Mouse (Mus musculus): ENCODE data around the gene Erc1. TPM values are rescaled to one million over a fixed set of nuclear protein-coding genes. Genes with fewer than 3 reads are reported as not detected.
"Not testable (repeated sequence)": the region's sequence is repeated elsewhere in the genome, so short reads cannot be mapped to it uniquely, and the experiment has no call there.

Gene Erc1
- 10 to 100 TPM; 18.0 to 18.7 TPM for total RNA-seq (2021)
- long read RNA-seq, experiment 1, partial matches to known transcripts, result 1 of 5 reads
- long read RNA-seq, experiment 1, other reads (novel, unspliced or antisense), result 4 of 5 reads
- long read RNA-seq, experiment 2, partial matches to known transcripts, result 3 of 8 reads
- long read RNA-seq, experiment 2, other reads (novel, unspliced or antisense), result 5 of 8 reads

GRCm38 (mm10) chr6:119848034-119848695, at the start of gene Erc1:
Gene Erc1 (minus strand): TSS chr6:119848167.
- DNase-seq (ENCODE audit: low spot score in 2 of 2), result peak; percentile 93 to 94

DNA sequence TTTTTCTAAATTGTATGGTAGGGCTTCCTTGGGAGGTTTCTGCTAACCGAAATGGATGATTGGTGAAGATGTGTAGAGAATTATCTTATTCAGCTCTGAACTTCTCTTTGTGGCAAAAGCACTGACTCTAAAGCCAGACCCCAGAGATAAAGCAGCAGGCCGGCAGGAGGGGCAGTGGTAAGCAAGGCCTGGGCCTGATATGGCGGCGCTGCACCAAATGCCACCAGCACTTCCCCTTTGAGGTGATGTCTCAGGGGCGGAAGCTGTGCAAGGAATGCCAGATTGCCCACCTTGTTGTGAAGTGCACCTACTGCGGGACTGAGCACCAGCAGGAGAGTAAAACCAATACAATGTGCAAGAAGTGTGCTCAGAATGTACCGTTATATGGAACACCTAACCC, 44.7 kb upstream of the Erc1 start:
- no peak for DNase-seq (ENCODE audit: low spot score in 2 of 2)

GRCm38 (mm10) chr6:119883151-119883550, 35.2 kb upstream of the Erc1 start:
- no peak for DNase-seq (ENCODE audit: low spot score in 2 of 2)

- peak in 1 of 2 experiments; percentile 34 for DNase-seq (ENCODE audit: low spot score in 2 of 2)
Observed at GRCm38 (mm10) chr6:119864341-119865034, 16.5 kb upstream of the Erc1 start.

DNA sequence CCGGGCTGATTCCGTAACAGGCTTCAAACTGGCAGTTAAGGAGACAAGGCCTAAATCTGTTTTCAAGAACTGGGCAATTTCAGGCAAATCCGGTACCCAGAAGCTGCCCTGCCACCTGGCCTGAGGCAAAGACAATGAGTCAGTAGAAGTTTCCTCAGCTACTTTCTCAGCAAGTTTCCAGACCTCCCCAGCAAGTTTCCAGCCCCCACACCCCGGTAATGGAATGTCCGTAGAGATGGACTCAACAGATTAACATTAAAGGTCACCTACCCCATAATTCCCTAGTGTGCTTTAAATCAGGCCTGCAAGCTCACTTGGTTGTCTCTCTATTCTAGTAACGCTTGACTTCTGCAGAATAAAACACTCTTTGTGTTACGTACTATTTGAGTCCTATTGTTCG, 13.6 kb upstream of the Erc1 start:
- DNase-seq (ENCODE audit: low spot score in 2 of 2), result no peak

DNA sequence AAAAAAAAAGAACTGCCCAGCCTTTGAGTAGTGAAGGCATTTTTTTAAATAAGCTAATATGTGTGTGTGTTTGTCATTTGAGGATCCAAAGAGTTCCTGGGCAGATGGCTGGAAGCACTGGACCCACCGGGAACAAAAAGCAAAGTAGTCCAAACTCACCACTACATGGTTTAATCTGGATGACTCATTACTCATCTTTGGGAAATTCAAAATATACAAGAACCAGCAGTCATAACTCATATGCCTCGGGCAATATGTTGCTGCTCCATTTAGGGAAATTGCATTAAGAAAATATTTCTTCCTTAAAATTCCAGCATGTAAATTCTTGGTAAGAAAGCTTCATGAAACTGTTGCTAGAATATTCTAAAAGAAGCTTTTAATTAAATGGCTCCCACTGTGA, 12.3 kb upstream of the Erc1 start:
- DNase-seq (ENCODE audit: low spot score in 2 of 2), result no peak

- DNase-seq (ENCODE audit: low spot score in 2 of 2), result no peak
Observed at GRCm38 (mm10) chr6:119855471-119855870, 7.5 kb upstream of the Erc1 start.

GRCm38 (mm10) chr6:119854156-119854555, 6.2 kb upstream of the Erc1 start:
- no peak for DNase-seq (ENCODE audit: low spot score in 2 of 2)

- DNase-seq (ENCODE audit: low spot score in 2 of 2), result no peak
Observed at GRCm38 (mm10) chr6:119849858-119850257, 1.9 kb upstream of the Erc1 start.

GRCm38 (mm10) chr6:119849348-119849709, 1.4 kb upstream of the Erc1 start:
- no peak for DNase-seq (ENCODE audit: low spot score in 2 of 2)

GRCm38 (mm10) chr6:119848696-119849347, 855 bp upstream of the Erc1 start:
- DNase-seq (ENCODE audit: low spot score in 2 of 2), result no peak

DNA sequence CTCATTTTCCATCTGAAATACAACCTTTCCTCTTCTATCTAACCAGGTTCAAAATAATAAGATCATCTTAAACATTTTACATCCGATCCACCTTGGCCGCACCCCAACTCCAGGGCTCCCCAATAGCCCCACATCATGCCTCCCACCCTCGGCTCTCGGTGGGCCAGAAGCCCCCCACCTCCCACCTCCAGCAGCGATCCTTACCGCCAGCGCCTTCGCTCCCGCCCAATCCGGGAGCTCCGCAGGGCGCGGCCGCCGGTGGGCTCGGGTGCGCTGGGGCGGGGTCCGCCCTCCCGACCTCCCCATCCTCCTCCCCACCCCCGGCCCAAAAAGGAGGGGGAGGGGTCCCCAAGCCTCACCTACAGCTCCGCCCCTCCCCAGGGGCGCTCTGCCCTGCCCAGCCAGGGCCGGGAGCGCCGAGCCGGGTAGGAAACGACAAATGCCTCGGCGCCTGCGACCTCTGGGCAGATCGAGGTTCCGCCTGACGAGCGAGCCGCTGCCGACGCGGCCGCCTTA, 391 bp downstream of the Erc1 start:
- peak in 1 of 2 experiments; percentile 42 for DNase-seq (ENCODE audit: low spot score in 2 of 2)

GRCm38 (mm10) chr6:119846751-119847517, 1.0 kb downstream of the Erc1 start:
- DNase-seq (ENCODE audit: low spot score in 2 of 2), result no peak

GRCm38 (mm10) chr6:119829951-119830350, 18.0 kb downstream of the Erc1 start:
- DNase-seq (ENCODE audit: low spot score in 2 of 2), result no peak

GRCm38 (mm10) chr6:119828165-119828564, 19.8 kb downstream of the Erc1 start:
- no peak for DNase-seq (ENCODE audit: low spot score in 2 of 2)

- DNase-seq (ENCODE audit: low spot score in 2 of 2), result no peak
Observed at GRCm38 (mm10) chr6:119826701-119827100, 21.3 kb downstream of the Erc1 start.

GRCm38 (mm10) chr6:119822216-119822615, 25.8 kb downstream of the Erc1 start:
- no peak for DNase-seq (ENCODE audit: low spot score in 2 of 2)

GRCm38 (mm10) chr6:119821158-119821557, 26.8 kb downstream of the Erc1 start:
- no peak for DNase-seq (ENCODE audit: low spot score in 2 of 2)

DNA sequence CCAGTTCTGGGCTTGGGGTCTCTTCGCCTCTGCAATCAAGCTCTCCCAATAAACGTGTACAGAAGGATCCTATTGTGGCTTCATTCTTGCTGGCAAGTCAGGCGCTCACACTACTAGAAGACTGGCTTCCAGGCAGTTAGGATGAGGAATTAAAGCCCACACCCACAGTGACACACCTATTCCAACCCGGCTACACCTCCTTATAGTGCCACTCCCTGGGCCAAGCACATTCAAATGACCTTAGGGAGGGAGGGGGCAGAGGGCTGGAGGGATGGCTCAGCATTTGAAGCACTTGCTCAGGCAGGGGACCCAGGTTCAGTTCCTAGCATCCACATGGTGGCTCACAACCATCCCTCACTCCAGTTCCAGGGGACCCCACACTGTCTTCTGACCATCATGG, 29.4 kb downstream of the Erc1 start:
- no peak for DNase-seq (ENCODE audit: low spot score in 2 of 2)

DNA sequence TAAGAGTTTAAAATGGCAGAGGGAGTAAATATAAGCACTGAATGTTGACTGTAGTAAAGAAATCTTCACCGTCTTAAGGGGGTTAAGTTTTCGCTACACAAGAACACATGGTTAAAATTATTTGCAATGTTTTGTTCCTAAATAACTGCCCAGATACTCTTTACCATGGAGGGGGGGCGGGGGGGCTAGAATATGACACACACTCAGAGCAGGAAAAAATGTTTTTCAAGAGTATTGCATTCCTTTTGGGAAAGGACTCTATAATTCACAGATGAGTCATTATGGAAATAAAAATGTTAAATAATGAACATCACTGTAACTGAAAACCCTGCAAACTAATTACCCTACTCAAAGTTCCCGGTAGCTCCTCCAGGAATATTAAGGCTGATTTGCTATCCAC, 32.5 kb downstream of the Erc1 start:
- no peak for DNase-seq (ENCODE audit: low spot score in 2 of 2)

- not testable (repeated sequence) for DNase-seq (ENCODE audit: low spot score in 2 of 2)
Observed at GRCm38 (mm10) chr6:119813055-119813454, 34.9 kb downstream of the Erc1 start.
